Mouse (Mus musculus): Measurements from ENCODE around the gene St8sia1.

St8sia1 gene

DNA sequence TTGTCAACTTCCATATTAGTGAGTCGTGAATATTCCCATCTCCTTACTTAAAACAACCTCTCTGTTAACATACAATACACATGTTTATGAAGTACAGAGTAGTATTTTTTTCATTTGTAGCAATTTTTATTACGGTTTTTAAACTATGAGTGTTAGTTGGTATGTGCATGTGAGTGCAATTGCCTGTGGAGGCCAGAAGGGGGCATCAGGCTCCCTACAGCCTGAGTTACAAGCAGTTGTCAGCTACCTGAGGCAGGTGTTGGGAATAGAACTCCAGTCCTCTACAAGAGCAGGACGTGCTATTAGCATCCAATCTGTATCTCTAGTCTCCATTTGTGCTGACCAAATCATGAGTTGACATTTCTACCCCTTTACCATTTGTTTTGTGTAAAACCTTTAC, 19.8 kb downstream of the St8sia1 start:
- no peak for DNase-seq (ENCODE audit: low spot score in 2 of 2)

GRCm38 (mm10) chr6:142943419-142943818, 20.8 kb downstream of the St8sia1 start:
- DNase-seq (ENCODE audit: low spot score in 2 of 2), result no peak

DNA sequence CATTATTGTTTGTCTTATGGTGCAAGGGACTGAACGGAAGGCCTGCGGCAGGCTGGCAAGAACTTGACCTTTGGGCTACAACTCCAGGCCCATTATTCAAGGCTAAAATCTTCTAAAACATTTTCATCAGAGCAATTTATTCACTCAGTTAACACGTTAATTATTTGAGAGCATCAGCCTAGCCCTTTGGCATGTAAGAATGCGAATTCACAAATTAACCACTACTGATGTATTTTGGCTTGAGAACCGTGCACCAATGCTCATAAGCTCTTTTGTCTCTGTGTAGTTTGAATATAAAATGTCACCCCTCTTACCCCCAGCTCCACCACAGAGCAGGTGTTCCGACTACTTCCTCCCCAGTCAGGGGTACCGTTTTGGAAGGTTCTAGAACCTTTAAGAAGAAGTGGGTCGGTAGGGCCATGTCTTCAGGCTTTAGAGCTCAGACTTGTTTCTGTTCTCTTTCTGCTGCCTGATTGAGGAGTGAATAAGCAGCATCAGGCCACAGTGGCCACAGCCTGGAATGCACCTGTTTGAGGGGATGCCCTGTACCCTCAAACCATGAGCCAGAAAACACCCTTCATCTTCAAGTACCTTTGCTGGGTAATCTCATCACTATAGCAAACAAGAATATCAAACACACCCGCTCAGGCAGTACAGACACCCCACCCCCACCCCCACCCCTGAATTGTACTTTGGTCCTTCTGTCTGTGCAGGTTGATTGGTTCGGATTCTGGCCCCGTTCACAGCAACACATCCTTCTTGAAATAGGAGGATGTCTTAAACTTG, 22.5 kb downstream of the St8sia1 start:
- no peak for DNase-seq (ENCODE audit: low spot score in 2 of 2)

GRCm38 (mm10) chr6:142941078-142941477, 23.2 kb downstream of the St8sia1 start:
- DNase-seq (ENCODE audit: low spot score in 2 of 2), result peak in 1 of 2 experiments; percentile 54

DNA sequence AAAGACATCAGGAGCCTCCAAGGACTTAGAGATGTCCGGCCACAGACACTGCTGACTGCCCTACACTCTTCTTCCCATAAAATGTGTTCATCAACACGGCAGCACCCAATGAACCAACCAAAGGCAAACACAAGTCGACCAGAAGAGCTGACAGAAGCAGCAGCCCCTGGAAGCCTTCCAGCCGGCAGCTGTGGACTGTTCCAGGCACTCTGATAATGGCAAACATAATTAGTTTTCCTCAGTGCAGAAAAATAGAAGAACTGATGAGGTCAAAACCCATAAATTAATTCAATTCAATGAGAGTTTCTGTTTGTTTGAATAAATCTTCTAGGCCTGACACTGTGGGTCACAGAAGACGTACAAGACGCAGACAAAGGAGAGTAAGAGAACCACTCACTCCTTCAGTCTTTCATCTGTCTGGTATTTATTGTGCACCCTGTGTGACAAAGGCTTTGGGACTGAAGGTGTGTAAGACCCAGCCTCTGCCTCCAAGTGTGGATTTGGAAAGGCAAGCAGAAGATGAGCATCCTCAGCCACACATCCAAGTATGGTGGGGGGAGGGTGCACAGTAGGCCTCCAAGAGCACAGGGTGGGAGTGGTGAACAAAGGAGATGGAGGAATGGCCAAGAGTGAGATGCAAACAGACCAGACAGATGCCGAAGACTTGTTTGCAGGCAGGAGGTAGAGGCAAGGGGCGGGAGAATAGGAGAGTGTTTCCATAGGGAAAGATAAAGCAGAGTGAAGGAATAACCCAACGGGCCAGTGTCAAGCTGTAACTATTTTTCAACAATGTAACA, 25.5 kb downstream of the St8sia1 start:
- no peak for DNase-seq (ENCODE audit: low spot score in 2 of 2)

- DNase-seq (ENCODE audit: low spot score in 2 of 2), result no peak
Measured at GRCm38 (mm10) chr6:142938074-142938473, 26.2 kb downstream of the St8sia1 start.

GRCm38 (mm10) chr6:142932582-142932981, 31.7 kb downstream of the St8sia1 start:
- no peak for DNase-seq (ENCODE audit: low spot score in 2 of 2)

- no peak for DNase-seq (ENCODE audit: low spot score in 2 of 2)
Measured at GRCm38 (mm10) chr6:142932144-142932543, 32.1 kb downstream of the St8sia1 start.

DNA sequence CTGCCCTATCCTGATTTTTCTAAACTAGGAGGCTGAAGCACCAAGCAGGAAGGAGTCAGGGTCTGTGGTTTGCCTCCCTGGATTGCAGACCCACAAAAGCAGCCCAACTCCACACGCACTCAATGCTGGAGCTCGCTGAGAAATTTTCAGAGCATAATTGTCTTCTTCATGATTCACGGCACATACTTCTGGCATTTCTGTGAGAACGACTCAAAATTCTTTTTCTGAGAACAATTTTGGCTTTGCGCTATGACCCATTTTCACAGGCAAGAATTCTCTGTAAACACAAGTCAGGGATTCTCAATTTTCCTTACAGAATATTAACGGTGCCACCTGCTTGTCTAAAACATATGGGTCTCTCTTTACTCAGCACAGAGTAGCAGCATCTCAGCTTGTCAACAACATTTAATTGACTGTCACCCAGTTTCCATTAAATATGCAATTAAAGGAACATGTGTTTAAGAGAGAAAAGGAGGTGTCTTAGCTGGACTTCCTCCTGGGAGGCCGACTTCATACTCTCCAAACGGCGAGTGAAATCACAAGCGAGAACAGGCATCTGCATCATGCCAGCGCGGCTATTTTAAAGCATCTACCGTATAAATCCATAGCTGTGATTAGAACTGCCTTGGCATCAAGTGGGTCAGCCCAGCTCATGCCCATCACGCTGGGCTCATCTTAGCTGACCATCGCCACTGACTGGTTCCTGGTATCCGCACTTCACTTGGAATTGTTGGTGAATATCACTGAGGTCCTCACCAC, 35.5 kb downstream of the St8sia1 start:
- peak in 1 of 2 experiments; percentile 32 for DNase-seq (ENCODE audit: low spot score in 2 of 2)

DNA sequence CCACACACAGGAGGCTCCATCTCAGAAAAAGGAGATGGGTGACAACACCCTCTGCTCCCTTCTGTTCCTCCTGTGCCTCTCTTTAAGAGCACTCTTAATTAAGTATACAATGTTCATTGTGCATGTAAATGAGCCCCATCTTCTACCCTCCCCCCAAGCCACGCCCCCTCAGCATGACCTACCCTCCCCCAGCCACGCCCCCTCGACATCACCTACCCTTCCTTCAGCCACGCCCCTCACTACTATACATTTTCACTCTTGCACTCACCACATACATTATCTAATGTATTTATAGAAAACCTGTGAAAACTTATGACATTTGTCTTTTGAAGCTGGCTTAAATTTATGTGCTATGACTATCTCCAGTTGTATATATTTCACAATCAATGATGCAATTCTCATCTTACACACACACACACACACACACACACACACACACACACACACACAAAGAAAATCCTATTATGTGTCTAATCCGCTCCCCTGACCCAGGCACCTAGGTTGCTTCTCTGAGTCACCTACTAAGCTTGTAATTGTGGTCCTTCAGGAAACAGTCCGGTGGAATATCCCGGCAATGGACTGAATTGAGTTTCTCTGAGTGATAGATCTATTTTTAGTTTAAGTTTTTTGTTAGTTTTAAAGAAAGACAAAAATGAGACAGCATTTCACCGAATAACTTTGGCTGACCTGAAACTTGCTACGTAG, 37.2 kb downstream of the St8sia1 start:
- no peak for DNase-seq (ENCODE audit: low spot score in 2 of 2)

DNA sequence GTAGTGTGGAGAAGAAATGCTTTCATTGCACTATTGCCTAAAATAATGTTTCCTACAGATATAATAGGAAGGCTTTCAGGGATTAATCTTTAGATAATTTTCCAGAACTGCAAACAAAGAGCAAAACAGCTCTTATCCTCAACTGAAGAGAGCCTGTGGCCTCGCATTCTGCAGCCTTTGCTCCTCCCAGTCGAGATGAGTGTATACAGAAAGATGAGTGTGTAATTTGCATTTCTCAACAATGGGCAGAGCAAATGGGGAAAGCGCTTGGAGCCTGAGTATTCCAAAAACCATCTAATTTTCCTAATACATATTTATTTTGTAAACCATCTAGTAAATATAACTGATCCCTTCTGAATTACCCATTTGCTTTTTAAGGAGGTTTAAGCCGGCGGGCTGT, 38.3 kb downstream of the St8sia1 start:
- no peak for DNase-seq (ENCODE audit: low spot score in 2 of 2)

- DNase-seq (ENCODE audit: low spot score in 2 of 2), result no peak
Measured at GRCm38 (mm10) chr6:142925374-142925773, 38.9 kb downstream of the St8sia1 start.

- DNase-seq (ENCODE audit: low spot score in 2 of 2), result no peak
Measured at GRCm38 (mm10) chr6:142920901-142921300, 43.4 kb downstream of the St8sia1 start.

DNA sequence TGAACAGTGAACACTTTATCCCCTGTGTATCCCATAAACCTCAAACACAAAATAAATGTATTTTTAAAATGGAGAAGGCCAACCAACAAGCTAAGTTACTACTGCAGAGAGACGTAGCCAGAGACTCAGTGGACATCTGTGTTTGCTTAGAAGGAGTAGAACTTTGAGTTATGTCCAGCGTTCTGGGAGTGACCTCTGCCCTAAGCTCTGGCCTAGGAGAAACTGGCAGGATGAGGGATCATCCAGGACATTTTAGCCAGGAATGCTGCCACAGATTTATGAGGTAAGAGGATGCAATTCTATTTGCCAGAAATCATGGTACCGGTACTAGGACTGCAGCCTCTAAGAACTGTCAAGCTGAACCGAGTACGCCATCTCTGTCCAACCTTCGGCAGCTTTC, 45.6 kb downstream of the St8sia1 start:
- no peak for DNase-seq (ENCODE audit: low spot score in 2 of 2)

- no peak for DNase-seq (ENCODE audit: low spot score in 2 of 2)
Measured at GRCm38 (mm10) chr6:142917471-142917901, 46.8 kb downstream of the St8sia1 start.

GRCm38 (mm10) chr6:142916271-142916941, 47.8 kb downstream of the St8sia1 start:
- no peak for DNase-seq (ENCODE audit: low spot score in 2 of 2)

GRCm38 (mm10) chr6:142915464-142915863, 48.8 kb downstream of the St8sia1 start:
- no peak for DNase-seq (ENCODE audit: low spot score in 2 of 2)

DNA sequence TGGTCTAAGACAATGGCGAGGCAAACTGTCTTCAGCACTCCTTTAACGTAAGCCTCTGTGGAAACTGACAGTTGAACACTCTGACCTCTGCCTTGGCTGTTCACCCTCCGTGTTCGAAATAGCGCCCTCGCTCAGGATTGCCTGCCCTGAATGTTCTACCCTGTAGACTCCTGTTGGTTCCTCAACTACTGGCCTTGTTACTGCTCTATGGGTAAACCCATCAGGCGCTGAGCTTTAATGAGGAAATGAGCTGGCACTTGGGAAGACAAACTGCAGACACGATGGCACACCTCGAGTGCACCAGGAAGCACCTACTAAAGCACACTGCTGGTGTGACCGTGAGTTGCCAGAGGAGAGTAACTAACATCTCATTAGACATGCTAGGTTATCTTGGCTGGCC, 49.6 kb downstream of the St8sia1 start:
- no peak for DNase-seq (ENCODE audit: low spot score in 2 of 2)

- DNase-seq (ENCODE audit: low spot score in 2 of 2), result no peak
Measured at GRCm38 (mm10) chr6:142911263-142911662, 53.0 kb downstream of the St8sia1 start.

DNA sequence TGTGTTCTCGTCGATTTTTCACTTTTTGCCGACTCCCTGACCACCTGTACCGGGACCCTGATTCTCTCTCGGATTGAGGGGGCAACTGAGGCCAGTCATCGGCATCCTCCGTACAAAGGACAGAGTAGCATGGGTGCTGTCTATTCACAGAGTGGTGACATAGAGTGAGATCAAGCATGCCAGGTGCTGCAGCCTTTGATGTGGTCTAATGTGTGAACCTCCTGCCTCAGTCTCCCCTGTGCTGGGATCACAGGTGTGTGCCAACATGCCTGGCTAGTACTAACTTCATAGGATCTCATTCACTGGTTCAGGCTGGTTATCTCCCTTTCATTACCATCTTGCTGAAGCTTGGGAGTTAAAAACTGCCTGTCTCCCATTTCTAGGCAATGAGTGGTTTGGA, 53.5 kb downstream of the St8sia1 start:
- no peak for DNase-seq (ENCODE audit: low spot score in 2 of 2)

GRCm38 (mm10) chr6:142909771-142910105, 54.5 kb downstream of the St8sia1 start:
- no peak for DNase-seq (ENCODE audit: low spot score in 2 of 2)
